Mouse (Mus musculus) CH12.LX (cell line): Measurements from ENCODE around the gene Pla2g4f. TPM values are rescaled to one million over a fixed set of nuclear protein-coding genes. Genes with fewer than 3 reads are reported as not detected.

Source experiments
- DNase-seq: peaks from one replicate; pipeline ENCODE4 v3.0.0-alpha.2; 2013; ENCODE audit errors: extremely low read depth
- H3K27ac ChIP-seq: 2 replicates; pipeline ENCODE4 v1.5.1; 2012; ENCODE audit warnings: low read depth, mild to moderate bottlenecking, control low read depth, moderate library complexity; ENCODE audit not compliant: insufficient read depth
- H3K27me3 ChIP-seq: replicated peaks from 2 replicates; pipeline ENCODE3; 2012; ENCODE audit warnings: inconsistent platforms
- H3K36me3 ChIP-seq, 2 experiments: replicated peaks in 1 of 2; 2 replicates each; pipeline versions ENCODE3 to v1.6.1; 2012; ENCODE audit warnings: inconsistent platforms in 1 of 2, low read length in 1 of 2, mild to moderate bottlenecking in 1 of 2, mixed read lengths in 1 of 2, moderate library complexity in 1 of 2; ENCODE audit not compliant: control insufficient read depth in 1 of 2, insufficient read depth in 1 of 2
- H3K4me1 ChIP-seq, 2 experiments: 2 replicates each; pipeline ENCODE4 v1.6.1; 2012; ENCODE audit warnings: inconsistent platforms in 1 of 2, moderate library complexity in 1 of 2; ENCODE audit not compliant: insufficient read depth in 2 of 2, control insufficient read depth in 1 of 2
- H3K4me2 ChIP-seq: 2 replicates; pipeline ENCODE4 v1.6.1; 2012; ENCODE audit warnings: low read depth, mild to moderate bottlenecking, control low read depth; ENCODE audit not compliant: poor library complexity, insufficient read depth, severe bottlenecking
- H3K4me3 ChIP-seq, 3 experiments: fragments of 150-350 bp in 1 of 3; sonication (generic) in 1 of 3; replicated peaks in 1 of 3; 2 replicates each; pipeline versions ENCODE3 to v1.5.1; 2011 to 2012; ENCODE audit warnings: low read depth in 2 of 3, low read length in 2 of 3, mild to moderate bottlenecking in 2 of 3, moderate library complexity in 2 of 3, control low read depth in 1 of 3, improper control_type of control experiment in 1 of 3, inconsistent platforms in 1 of 3, mixed read lengths in 1 of 3; ENCODE audit not compliant: poor library complexity in 1 of 3
- H3K79me2 ChIP-seq: replicated peaks from 2 replicates; pipeline ENCODE4 v1.6.1; 2012; ENCODE audit warnings: mild to moderate bottlenecking, moderate library complexity; ENCODE audit not compliant: control insufficient read depth, poor library complexity, insufficient read depth, severe bottlenecking; ENCODE audit errors: extremely low read depth
- H3K9ac ChIP-seq: 2 replicates; pipeline ENCODE4 v1.6.1; 2012; ENCODE audit warnings: low read depth, mild to moderate bottlenecking, control low read depth, moderate library complexity; ENCODE audit not compliant: insufficient read depth
- H3K9me3 ChIP-seq: replicated peaks from 2 replicates; pipeline ENCODE3; 2012; ENCODE audit warnings: low read length, inconsistent platforms, mixed read lengths
- CHD1 ChIP-seq: IDR thresholded peaks from 2 replicates; pipeline ENCODE4 v1.6.1; 2012; ENCODE audit warnings: low read depth, low read length, improper control_type of control experiment, inconsistent platforms
- CHD2 ChIP-seq: IDR thresholded peaks from 2 replicates; pipeline ENCODE4 v1.6.1; 2011; ENCODE audit warnings: low read length, improper control_type of control experiment
- CTCF ChIP-seq, 2 experiments: IDR thresholded peaks in 1 of 2; conservative IDR thresholded peaks in 1 of 2; 2 replicates each; pipeline ENCODE4 v1.5.1; 2011 to 2012; ENCODE audit warnings: low read depth in 2 of 2, low read length in 2 of 2, improper control_type of control experiment in 1 of 2, inconsistent platforms in 1 of 2, mild to moderate bottlenecking in 1 of 2, moderate library complexity in 1 of 2
- ETS1 ChIP-seq: conservative IDR thresholded peaks from 2 replicates; pipeline ENCODE4 v1.6.1; 2012; ENCODE audit warnings: low read depth, mild to moderate bottlenecking, inconsistent platforms, low read length, improper control_type of control experiment, moderate library complexity
- HCFC1 ChIP-seq: IDR thresholded peaks from 2 replicates; pipeline ENCODE4 v1.6.1; 2012; ENCODE audit warnings: low read depth, mild to moderate bottlenecking, inconsistent platforms, low read length, improper control_type of control experiment
- MAFK ChIP-seq: IDR thresholded peaks from 2 replicates; pipeline ENCODE4 v1.6.1; 2011; ENCODE audit warnings: low read length, improper control_type of control experiment; ENCODE audit not compliant: insufficient replicate concordance
- MEF2A ChIP-seq: IDR thresholded peaks from 2 replicates; pipeline ENCODE4 v1.6.1; 2014; ENCODE audit warnings: low read depth, mild to moderate bottlenecking, inconsistent platforms, low read length, improper control_type of control experiment, borderline replicate concordance
- PAX5 ChIP-seq: IDR thresholded peaks from 2 replicates; pipeline ENCODE4 v1.6.1; 2012; ENCODE audit warnings: low read length, inconsistent platforms, mixed read lengths
- POLR2A ChIP-seq: IDR thresholded peaks from 2 replicates; pipeline ENCODE4 v1.6.1; 2011; ENCODE audit warnings: low read depth, mild to moderate bottlenecking, improper control_type of control experiment, low read length
- POLR2AphosphoS2 ChIP-seq: IDR thresholded peaks from 2 replicates; pipeline ENCODE4 v1.6.1; 2011; ENCODE audit warnings: low read depth, low read length, improper control_type of control experiment
- RAD21 ChIP-seq: IDR thresholded peaks from 2 replicates; pipeline ENCODE4 v1.6.1; 2011; ENCODE audit warnings: low read depth, mild to moderate bottlenecking, low read length, improper control_type of control experiment, moderate library complexity
- RCOR1 ChIP-seq: conservative IDR thresholded peaks from 2 replicates; pipeline ENCODE4 v1.6.1; 2012; ENCODE audit warnings: low read depth, mild to moderate bottlenecking, inconsistent platforms, low read length, improper control_type of control experiment
- SIN3A ChIP-seq: IDR thresholded peaks from 2 replicates; pipeline ENCODE4 v1.6.1; 2012; ENCODE audit warnings: low read length, improper control_type of control experiment, inconsistent platforms
- SMC3 ChIP-seq: IDR thresholded peaks from 2 replicates; pipeline ENCODE4 v1.6.1; 2011; ENCODE audit warnings: low read depth, low read length, improper control_type of control experiment
- TCF12 ChIP-seq: IDR thresholded peaks from 2 replicates; pipeline ENCODE4 v1.6.1; 2014; ENCODE audit warnings: low read depth, mild to moderate bottlenecking, inconsistent platforms, low read length, improper control_type of control experiment
- ZKSCAN1 ChIP-seq: IDR thresholded peaks from 2 replicates; pipeline ENCODE4 v1.6.1; 2012; ENCODE audit warnings: low read depth, inconsistent platforms, low read length, improper control_type of control experiment, borderline replicate concordance
- ZMIZ1 ChIP-seq: IDR thresholded peaks from 2 replicates; pipeline ENCODE4 v1.6.1; 2012; ENCODE audit warnings: low read depth, mild to moderate bottlenecking, inconsistent platforms, low read length, improper control_type of control experiment
- dilution Hi-C: fragments of 300-500 bp; cut with MboI; formaldehyde crosslinking; loops from 2 replicates; pipeline ENCODE4 v1.14.3; 2020; ENCODE audit warnings: low sequenced_read_pairs; ENCODE audit not compliant: extremely low pct_unique_long_range_greater_than_20kb, extremely low pct_ligation_motif_present
- in situ Hi-C: fragments of 300-500 bp; cut with MboI; formaldehyde crosslinking; loops from 3 replicates; pipeline ENCODE4 v1.14.3; 2019; ENCODE audit warnings: low sequenced_read_pairs, low pct_ligation_motif_present, low pct_unique_long_range_greater_than_20kb, mixed read lengths
- polyA plus RNA-seq: library from polyadenylated mRNA; unstranded; fragments of >175 nt; gene quantifications from 2 replicates; pipeline ENCODE4 v1.2.1, GENCODE M21; 2012; ENCODE audit warnings: low read depth; ENCODE audit not compliant: insufficient read length
- total RNA-seq, 2 experiments: library from RNA; depleted of rRNA; stranded (reverse); fragments of 300-350 nt in 1 of 2; fragments of >200 nt in 1 of 2; gene quantifications; 2 replicates each; pipeline ENCODE4 v1.2.3; 2012 to 2014

Gene Pla2g4f
- total and polyA plus RNA-seq, 3 experiments = 0.30 to 1.3 TPM; not detected in 1

- no peak overlapping the region for H3K4me3 ChIP-seq
- H3K27ac ChIP-seq = no peak overlapping the region
- no peak overlapping the region for H3K9ac ChIP-seq
- dilution Hi-C loops = no loop called here
- no peaks in the 10 kb centered on the region for H3K79me2 ChIP-seq
- H3K4me2 ChIP-seq = no peak overlapping the region
- in situ Hi-C loops = loop anchor here (25.0 kb wide), 1 partner anchor 196 kb away; no protein-coding TSS in a partner anchor
- no peaks in the 10 kb centered on the region for H3K9me3 ChIP-seq
- DNase-seq = no peak
- H3K4me1 ChIP-seq = peaks cover 0 to 3% of the 10 kb centered on the region in 2 experiments; a peak in 1 of 4 replicates
- peaks cover 3% of the 10 kb centered on the region for H3K27me3 ChIP-seq
- no peaks in the 10 kb centered on the region for H3K36me3 ChIP-seq
- TF ChIP-seq SIN3A = no peak
Observed at GRCm38 (mm10) chr2:120283550-120283949, 30.4 kb downstream of the Pla2g4f start.

GRCm38 (mm10) chr2:120281221-120281620 lies 32.7 kb downstream of the Pla2g4f start:
- H3K9ac ChIP-seq = no peak overlapping the region
- dilution Hi-C loops = no loop called here
- TF ChIP-seq RAD21 (peak; percentile 61), PAX5 (no peak), CHD2 (no peak), ZMIZ1 (no peak), TCF12 (no peak), RCOR1 (no peak), SMC3 (peak; percentile 61), CTCF (conservative IDR thresholded peaks at IDR 0.05 in 1 of 2, IDR thresholded peaks at IDR 0.05 in 1 of 2; ENCODE audit: low read depth in 2 of 2, low read length in 2 of 2) (peak; percentile 17 to 74; a peak in 3 of 4 replicates), POLR2AphosphoS2 (no peak), CHD1 (no peak), ZKSCAN1 (no peak), POLR2A (no peak), MEF2A (no peak), HCFC1 (no peak), ETS1 (no peak), MAFK (no peak)
- H3K4me2 ChIP-seq = no peak overlapping the region
- peak; percentile 29 for DNase-seq
- H3K36me3 ChIP-seq = no peaks in the 10 kb centered on the region
- in situ Hi-C loops = loop anchor here (25.0 kb wide), 1 partner anchor 194 kb away; no protein-coding TSS in a partner anchor
- H3K4me3 ChIP-seq = no peak overlapping the region
- peaks cover 0 to 3% of the 10 kb centered on the region in 2 experiments; a peak in 1 of 4 replicates for H3K4me1 ChIP-seq
- no peak overlapping the region for H3K27ac ChIP-seq
- no peaks in the 10 kb centered on the region for H3K9me3 ChIP-seq
- H3K79me2 ChIP-seq = no peaks in the 10 kb centered on the region
- H3K27me3 ChIP-seq = no peaks in the 10 kb centered on the region
